Mouse (Mus musculus) lung, postnatal 10 days (tissue): ENCODE data around the gene Zbtb20.
A peak's percentile ranks its signal among the peaks of the same experiment; 100 is the strongest.

Experiments
- DNase-seq: peaks from one replicate; pipeline ENCODE4 v3.0.0; 2021

Zbtb20 gene

GRCm38 (mm10) chr16:43535912-43536311, 660.2 kb downstream of the Zbtb20 start:
- no peak for DNase-seq

DNA sequence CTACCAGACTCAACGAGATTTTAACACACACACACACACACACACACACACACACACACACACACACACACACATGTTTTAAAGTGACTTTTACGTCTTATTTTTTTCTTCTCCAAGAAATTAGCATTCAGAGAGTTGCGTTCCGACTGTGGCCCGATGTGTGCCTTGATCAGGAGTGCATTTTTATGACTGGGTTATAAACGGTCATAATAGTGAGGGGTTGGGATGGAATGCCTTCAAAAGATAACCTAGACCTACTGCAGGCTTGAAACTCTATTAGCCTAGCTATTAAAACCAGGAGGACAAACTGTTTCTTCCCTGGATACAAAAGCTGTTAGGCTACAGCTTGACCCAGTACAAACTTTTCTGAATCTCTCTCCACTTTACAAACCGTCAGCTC, 661.5 kb downstream of the Zbtb20 start:
- DNase-seq: no peak

DNA sequence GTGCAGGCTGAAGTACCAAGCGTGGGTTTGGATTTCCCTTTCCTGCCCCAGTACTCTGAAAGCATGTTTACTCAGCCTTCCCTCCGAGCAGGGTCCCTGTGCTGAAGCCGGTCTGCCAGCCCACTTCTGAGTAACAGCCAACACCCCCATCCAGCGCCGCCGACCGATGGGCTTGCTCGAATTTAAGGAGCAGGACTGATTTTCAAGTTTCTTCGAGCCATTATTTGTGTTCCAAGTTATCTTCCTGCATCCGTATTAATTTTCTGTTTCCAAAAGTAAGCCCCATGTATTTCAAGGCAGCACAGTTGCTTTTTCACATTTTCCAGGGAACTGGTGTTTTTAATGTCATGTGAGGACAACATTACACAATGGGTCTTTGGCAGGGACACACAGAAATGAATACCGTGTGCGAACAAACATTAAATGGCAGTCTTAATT, 664.0 kb downstream of the Zbtb20 start:
- DNase-seq: peak; percentile 55

DNA sequence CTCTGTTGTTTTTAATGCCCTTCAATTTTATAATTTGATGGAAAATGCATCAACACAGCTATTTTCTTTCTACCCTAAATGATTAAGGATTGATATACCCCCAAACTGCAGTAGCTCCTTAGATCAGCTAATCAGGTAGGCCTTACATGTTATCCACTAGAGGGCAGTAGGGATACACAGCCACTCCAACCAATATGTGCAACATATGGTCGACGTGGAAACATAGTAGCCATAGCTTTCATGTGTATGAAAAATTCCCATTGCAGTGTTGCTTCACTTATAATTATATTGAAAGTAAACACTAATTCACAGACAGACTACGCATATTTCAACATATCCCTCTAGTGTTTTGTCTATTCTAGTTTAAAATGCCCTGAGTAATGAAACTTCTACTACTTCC, 664.4 kb downstream of the Zbtb20 start:
- no peak for DNase-seq

DNA sequence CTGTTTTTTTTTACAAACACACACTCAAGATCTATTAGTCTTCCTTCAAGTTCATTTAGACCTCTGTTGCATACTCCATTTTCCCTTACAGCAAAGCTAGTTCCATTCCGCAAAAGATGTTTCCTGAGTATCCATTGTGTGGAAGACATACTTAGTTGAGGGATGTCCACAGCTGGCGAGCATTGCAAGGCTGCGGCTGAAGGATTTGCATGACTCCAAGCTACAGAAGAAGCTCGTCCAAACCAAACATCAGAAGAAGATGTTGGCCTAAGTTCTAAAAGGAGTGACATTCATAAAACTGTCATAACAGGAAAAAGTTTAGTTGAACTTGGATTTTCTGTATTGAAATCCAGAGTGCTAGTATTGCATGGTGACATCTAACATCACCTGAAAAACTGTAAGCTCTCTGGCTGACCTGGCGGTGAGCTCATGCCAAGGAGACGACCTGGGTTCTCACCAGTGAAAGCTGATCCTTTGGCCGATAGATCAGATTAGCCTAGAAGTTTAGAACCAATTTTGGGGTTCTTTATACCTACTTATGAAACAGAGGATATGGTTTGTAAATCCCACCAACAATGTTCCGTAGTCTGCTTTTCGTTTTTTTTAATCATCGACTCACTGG, 665.0 kb downstream of the Zbtb20 start:
- DNase-seq: peak; percentile 32

DNA sequence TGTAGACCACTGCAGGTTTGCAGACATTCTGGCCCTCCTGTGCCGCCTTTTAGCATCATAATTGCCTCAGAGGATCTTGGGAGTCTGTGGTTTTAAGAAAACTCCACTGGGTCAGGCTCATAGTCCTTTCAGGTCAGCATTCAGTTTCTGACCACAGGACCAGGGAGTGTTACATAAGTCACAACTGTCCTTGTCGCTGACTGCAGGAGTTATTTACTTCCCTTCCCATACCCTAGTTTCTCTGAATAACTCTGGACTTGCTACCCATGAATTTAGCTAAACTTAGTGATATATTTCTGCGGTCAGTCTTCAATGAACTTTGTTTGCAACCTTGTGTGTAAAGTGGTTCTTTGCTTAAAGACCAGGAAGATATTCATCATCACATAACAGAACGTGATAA, 669.6 kb downstream of the Zbtb20 start:
- no peak for DNase-seq

GRCm38 (mm10) chr16:43547323-43548180, 671.9 kb downstream of the Zbtb20 start:
- peak; percentile 62 for DNase-seq

- no peak for DNase-seq
Observed at GRCm38 (mm10) chr16:43548774-43549173, 673.1 kb downstream of the Zbtb20 start.

DNA sequence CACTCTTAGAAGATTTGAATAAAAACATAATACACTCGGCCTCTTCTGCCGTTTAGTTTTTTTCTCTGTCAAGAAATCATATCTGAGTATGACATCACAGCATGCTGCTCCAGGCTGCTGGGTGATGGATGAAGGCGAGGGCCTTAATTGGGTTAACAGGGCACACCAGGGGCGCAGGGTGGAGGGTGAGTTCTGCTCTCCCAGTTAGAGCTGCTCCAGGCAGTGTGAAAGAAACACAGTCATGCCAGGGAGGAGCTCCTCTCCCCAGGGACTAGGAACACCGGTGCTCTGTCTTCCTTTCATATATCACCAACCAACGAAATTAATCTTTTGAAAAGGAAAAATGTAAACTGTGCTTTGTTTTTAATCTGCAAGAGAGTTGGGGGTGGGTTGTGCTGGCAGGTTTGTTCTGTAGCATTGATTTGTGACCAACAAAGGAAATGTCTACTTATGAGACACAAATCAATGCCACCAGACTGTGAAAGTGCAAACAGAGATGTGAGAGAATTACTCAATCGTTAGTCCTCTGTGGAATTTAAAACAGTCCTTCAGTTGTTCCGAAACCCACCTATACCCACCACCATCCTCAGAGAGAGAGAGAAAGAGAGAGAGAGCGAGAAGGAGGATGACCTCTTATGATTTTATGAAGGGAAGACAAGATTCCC, 673.9 kb downstream of the Zbtb20 start:
- DNase-seq: no peak

DNA sequence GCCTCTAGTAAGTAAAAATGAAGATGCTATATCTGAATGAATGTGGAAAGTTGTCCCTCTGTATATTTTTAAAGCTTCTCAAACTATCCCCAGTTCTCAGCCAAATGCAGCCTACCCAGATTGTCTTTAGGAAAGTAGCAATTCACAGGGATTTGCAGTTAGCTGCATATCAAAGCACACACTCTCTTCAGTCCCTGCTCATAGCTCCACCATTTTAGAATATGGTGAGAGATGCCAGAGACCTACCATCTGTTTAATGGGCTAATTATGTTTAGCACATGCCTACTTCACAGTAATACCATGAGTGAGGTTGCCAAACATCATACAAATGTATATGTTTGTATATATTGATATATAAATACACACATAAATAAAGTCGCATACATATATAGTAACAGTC, 676.8 kb downstream of the Zbtb20 start:
- no peak for DNase-seq

GRCm38 (mm10) chr16:43557385-43557784, 681.7 kb downstream of the Zbtb20 start:
- DNase-seq: no peak

- no peak for DNase-seq
Observed at GRCm38 (mm10) chr16:43561330-43561729, 685.6 kb downstream of the Zbtb20 start.

DNA sequence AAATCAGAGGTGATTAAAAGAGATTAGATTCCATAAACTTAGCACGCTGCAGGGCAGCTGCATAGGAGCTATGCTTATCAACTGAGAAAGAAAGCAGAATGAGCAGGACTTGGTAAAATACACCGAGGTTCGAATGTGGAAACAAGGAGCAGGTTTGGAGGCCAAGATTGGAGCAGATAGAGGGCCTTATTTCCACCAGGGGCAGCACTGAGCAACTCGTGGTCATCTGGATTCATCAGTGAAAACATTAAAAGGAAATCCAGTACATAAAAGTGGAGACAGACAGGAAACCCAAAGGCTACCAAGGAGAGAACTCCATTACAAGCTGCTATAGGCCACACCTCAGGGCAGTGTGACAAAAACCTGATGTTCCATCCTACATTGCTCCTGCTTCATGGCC, 686.3 kb downstream of the Zbtb20 start:
- no peak for DNase-seq

DNA sequence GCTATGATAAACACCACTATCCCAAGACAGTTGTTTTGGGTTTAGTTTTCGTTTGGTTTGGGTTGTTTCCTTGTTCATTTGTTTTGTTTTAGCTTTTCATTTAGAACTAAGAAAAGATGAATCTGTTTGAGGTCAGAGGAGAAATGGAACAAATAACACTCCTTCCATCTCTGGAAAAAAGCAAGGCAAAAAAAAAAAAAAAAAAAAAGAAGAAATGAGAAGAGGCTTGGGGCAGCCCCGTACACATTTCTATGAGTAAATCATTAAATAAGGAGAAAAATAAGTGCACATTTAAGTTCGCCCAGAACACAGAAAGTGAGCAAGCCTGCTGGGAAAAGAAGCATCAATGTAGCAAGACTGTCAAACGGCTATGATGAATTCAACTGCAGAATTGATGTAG, 690.2 kb downstream of the Zbtb20 start:
- DNase-seq: no peak

DNA sequence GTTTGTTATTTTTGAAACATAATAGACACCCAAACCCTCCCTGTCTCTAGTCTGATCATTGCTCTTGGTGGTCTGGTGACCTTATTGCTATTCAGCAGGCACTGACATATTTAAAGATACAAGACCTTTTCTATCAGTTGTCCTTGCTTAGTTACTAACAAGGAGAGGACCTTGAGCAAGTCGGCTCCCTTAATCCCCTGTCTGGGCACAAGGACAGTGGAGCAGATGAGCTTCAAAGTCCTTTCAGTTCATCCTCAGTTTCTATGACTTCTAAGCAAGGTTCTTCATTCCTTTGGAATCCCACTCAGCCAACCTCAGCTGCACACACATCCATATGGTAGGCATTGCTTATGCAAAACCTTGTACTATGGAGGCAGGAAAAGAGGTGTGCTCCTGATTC, 690.8 kb downstream of the Zbtb20 start:
- DNase-seq: no peak

DNA sequence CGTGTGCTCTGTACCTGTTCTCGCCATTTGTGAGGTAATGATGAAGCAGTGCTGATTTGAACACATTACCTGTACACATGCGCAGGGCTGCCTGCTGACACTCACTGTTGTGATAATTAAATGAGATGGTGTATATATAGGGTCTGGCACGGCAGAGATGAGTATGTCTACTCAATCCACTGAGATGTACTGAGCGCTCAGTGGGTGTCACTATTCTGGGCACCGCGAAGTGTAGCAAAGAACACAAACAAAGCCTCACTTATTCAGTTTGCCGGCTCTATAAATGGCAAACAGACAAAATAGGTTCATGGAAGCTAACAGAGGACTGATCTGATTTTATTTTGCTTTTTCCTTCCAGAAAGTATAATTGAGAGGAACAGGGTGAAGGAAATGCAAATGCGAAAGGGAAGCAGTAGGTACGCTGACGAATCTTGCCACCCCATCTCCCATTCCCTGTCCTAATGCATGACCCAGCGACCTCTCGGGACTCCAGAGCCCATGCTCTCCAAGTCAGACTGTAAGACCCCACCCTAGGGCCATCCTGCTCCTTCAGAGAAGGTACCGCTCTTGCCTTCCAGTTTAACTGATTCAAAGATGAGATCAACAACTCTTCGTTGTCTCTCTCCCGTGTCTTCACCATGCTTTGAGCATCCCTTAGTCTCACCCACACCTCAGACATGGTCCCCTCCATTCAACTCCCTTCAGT, 695.8 kb downstream of the Zbtb20 start:
- no peak for DNase-seq

DNA sequence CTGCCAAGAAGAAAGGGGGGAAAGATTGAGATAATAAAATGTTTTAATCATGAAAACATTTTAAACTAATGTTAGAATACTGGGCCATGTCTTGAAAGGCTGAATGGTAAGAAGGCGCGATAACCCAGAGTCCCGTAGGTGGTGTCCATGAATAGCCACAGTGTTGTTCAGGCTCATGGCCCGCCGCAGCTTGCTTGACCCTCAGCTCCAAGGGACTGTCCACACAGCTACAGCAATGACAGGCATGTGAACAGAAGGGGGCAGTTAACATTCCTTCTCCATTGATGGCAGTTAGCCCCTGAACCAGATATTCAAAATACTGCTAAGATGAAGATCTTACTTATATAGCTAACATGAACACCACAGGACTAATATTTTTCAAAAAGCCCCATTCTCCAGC, 696.5 kb downstream of the Zbtb20 start:
- no peak for DNase-seq

DNA sequence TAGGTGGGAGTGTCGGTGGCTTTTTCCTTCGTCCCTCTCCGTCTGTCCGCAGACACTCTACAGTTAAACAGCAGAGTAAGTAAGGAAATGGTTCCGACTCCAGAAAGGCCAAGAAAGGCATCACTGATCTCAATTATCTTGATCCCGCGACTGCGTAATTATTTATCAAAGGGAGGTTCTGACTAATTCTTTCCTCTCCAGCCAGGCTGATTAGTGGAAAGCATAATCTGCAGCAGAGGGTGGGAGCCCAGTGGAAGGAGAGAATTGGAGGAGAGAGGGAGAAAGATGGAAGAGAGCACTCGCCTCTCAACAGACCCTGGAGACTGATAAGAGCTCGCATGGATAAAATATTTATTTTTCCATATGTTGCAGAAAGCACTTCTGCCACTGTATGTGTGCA, 697.1 kb downstream of the Zbtb20 start:
- DNase-seq: no peak

DNA sequence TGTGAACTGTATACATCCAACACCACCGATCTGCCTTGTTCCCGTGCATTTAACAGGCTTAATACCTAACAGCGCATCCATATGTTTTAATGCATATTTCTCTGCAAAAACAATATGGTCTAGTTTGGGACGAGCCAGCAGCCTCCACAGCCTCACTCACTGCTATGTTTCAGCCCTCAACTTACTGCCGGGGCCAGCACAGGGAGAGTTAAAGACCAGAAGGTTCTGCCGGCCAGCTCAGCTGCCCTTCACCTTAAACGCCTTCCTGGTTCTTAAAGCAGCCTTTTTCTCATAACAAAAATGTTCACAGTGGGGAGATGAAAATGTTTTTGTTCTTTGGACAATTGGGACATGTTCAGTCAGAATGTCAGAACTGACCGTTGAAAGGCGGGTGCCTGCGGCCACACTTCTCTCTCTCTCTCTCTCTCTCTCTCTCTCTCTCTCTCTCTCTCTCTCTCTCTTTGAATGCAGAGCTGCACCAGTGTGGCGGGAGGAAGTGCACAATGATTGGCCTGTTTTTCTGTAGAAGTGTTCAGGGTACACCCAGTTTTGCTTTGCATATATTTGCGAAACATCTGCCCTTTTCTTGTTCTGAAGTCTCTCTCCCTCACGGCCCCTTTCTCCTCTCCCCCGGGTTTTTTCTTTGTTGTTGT, 697.6 kb downstream of the Zbtb20 start:
- peak; percentile 27 for DNase-seq

DNA sequence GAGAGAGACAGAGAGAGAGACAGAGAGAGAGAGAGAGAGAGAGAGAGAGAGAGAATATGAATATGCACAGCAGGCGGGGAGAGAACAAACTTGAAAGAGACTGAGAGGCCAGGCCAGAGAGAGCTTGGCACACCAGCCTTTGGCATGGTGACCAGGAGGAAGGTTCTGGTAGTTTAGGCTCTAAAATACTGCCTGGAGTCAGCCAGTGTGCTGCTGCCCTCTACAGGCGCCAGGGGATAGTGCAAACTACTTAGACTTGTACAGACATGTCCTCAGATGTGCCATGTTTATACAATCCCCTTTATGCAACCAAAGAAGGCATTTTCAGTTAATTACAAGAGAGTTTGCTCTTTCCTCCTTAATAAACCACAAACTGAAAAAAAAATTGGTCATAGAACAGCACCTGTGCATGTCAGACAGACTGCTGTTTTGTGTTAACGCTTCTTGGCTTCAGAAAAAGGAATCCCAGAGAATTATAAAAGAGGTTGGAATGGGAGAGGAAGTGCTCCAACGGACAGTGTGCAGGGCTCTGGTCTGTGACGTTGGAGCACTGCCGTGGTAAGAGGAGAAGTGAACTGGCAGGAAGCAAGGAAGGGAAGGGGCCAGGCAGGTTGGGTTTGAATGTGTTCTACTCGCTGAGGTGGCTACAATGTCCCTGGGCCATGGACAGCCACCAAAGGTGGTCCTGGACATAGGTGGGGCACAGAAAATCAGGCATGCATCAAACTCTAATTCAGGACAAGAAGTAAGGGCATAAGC, 698.5 kb downstream of the Zbtb20 start:
- DNase-seq: peak; percentile 96

GRCm38 (mm10) chr16:43575066-43575465, 699.4 kb downstream of the Zbtb20 start:
- DNase-seq: peak; percentile 76

GRCm38 (mm10) chr16:43575507-43575906, 699.8 kb downstream of the Zbtb20 start:
- no peak for DNase-seq
